Mouse (Mus musculus) stomach, postnatal 0 days (tissue): ENCODE results near the gene Phrf1. TPM values are rescaled to one million over a fixed set of nuclear protein-coding genes. Genes with fewer than 3 reads are reported as not detected.
A peak's percentile ranks its signal among the peaks of the same experiment; 100 is the strongest.

ENCODE experiments used
- ATAC-seq: fragments of 200-750 bp; cut with Nextera tagmentation; 2 replicates; pipeline ENCODE4 v1.8.0; 2017; ENCODE audit not compliant: low FRiP score, low TSS enrichment
- DNase-seq: peaks from one replicate; pipeline ENCODE4 v3.0.0-alpha.2; 2016; ENCODE audit warnings: low spot score
- H3K27ac ChIP-seq: fragments of 300-500 bp; sonication (generic); replicated peaks from 2 replicates; pipeline ENCODE4 v1.5.1; 2014; ENCODE audit warnings: mild to moderate bottlenecking, control low read depth
- H3K27me3 ChIP-seq: fragments of 300-500 bp; sonication (generic); 2 replicates; pipeline ENCODE4 v1.6.1; 2014; ENCODE audit warnings: low read length; ENCODE audit not compliant: control insufficient read depth, insufficient read depth
- H3K36me3 ChIP-seq: fragments of 300-500 bp; sonication (generic); 2 replicates; pipeline ENCODE4 v1.6.1; 2014; ENCODE audit warnings: low read length, mixed read lengths; ENCODE audit not compliant: control insufficient read depth, insufficient read depth
- H3K4me1 ChIP-seq: fragments of 300-500 bp; sonication (generic); replicated peaks from 2 replicates; pipeline ENCODE4 v1.6.1; 2014; ENCODE audit warnings: antibody characterized with exemption; ENCODE audit not compliant: control insufficient read depth, insufficient read depth
- H3K4me2 ChIP-seq: fragments of 300-500 bp; sonication (generic); replicated peaks from 2 replicates; pipeline ENCODE4 v1.6.1; 2014; ENCODE audit warnings: low read depth, mild to moderate bottlenecking, control low read depth, moderate library complexity
- H3K4me3 ChIP-seq: fragments of 300-500 bp; sonication (generic); 2 replicates; pipeline ENCODE4 v1.5.1; 2014; ENCODE audit warnings: low read depth, low read length, control low read depth
- H3K9ac ChIP-seq: fragments of 300-500 bp; sonication (generic); 2 replicates; pipeline ENCODE4 v1.6.1; 2014; ENCODE audit warnings: mild to moderate bottlenecking, low read length, control low read depth, mixed read lengths
- H3K9me3 ChIP-seq: fragments of 300-500 bp; sonication (generic); 2 replicates; pipeline ENCODE4 v1.6.1; 2016; ENCODE audit warnings: low read length; ENCODE audit not compliant: control insufficient read depth
- CTCF ChIP-seq: IDR thresholded peaks from 2 replicates; pipeline ENCODE4 v1.5.1; 2016; ENCODE audit warnings: antibody characterized with exemption, low read depth, mild to moderate bottlenecking, moderate library complexity
- EP300 ChIP-seq: optimal IDR thresholded peaks from 2 replicates; pipeline ENCODE3; 2016; ENCODE audit warnings: antibody characterized with exemption
- WGBS: fragments of 180-500 bp; shearing (Covaris S2); extraction: QIAGEN DNeasy Blood & Tissue Kit; methylation state at CpG from one replicate; pipeline ENCODE4 v1.1.7; 2014; 5-methylcytosine and 5-hydroxymethylcytosine counted together
- microRNA counts: library from miRNA; unstranded; fragments of <30 nt; microRNA quantifications from one replicate; lab custom pipeline; 2015
- microRNA-seq: library from miRNA; unstranded; fragments of <30 nt; microRNA quantifications from one replicate; pipeline ENCODE4, GENCODE M21; 2016
- polyA plus RNA-seq: library from polyadenylated mRNA; unstranded; fragments of >200 nt; fragmentation: Nextera tagmentation; extraction: Ambion mirVana; gene quantifications from 2 replicates; pipeline ENCODE4 v1.2.1, GENCODE M21; 2015

Gene Phrf1
- polyA plus RNA-seq, 1 experiment from 2014 or later: 19.1 TPM

- H3K4me2 ChIP-seq: no peak overlapping the region
- no peak overlapping the region for H3K9ac ChIP-seq
- no peaks in the 10 kb centered on the region for H3K4me1 ChIP-seq
- H3K4me3 ChIP-seq: no peak overlapping the region
- no peak overlapping the region for H3K27ac ChIP-seq
- no peaks in the 10 kb centered on the region for H3K27me3 ChIP-seq
- 96% methylated on average over 9 of the region's 9 CpGs for WGBS
- TF ChIP-seq EP300 (no peak), CTCF (no peak)
- peaks cover 28% of the 10 kb centered on the region for H3K36me3 ChIP-seq
- H3K9me3 ChIP-seq: no peaks in the 10 kb centered on the region
- ATAC-seq (no peak), DNase-seq (no peak)
Measured at GRCm38 (mm10) chr7:141301386-141301785, 72.8 kb downstream of the Phrf1 start.

DNA sequence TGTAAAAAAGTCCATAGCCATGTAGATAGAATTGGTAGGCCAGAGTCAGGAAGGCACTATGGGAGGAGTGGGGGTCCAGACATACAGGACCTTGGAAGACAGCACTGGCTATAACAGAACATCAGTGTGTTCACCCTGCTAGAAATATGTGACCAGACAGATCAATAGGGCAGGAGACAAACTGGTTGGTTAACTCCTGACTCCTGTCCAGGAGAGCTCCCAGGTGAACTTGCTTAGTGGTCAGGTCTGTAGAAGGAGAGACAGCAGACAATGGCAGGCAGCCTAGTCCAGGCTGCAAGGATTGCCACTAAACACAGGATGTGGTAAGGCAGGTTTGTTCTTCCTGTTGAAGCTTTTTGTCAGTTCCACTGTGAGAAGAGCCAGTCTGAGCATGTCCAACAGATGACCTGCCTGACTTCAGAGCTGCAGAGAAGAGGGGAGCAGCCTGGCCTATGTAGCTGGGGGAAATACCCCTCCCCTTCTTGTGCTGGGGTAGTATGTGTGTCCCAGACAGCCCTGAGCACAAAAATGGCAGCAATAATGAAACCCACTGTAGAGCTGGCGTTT, 74.2 kb downstream of the Phrf1 start:
- peaks cover 38% of the 10 kb centered on the region for H3K36me3 ChIP-seq

DNA sequence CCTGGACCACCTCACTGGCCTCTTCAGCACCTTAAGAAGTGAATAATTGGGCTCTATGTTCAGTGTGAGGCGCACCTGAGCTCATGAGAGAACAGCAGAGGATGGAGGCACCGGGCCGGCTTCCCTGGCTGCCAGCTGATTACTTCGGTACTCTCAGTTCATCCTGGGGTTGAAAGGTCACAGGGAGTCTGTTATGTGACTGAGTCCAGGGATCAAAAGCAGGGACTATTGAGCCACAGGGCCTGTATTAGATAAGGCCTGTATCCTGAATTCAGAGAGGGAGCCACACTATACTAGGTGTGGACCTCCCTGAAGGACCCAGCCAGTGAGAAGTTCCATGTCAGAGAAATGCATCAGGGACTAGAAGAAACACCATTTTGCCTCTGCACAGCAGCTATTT, 76.0 kb downstream of the Phrf1 start:
- no peak for DNase-seq
- no peaks in the 10 kb centered on the region for H3K9me3 ChIP-seq
- no peak overlapping the region for H3K4me2 ChIP-seq
- ATAC-seq: no peak
- no peak overlapping the region for H3K9ac ChIP-seq
- no peak overlapping the region for H3K4me3 ChIP-seq
- TF ChIP-seq CTCF: no peak
- no peak for TF ChIP-seq EP300
- 80% methylated on average over 4 of the region's 4 CpGs for WGBS
- H3K27ac ChIP-seq: no peak overlapping the region
- peaks cover 41% of the 10 kb centered on the region for H3K36me3 ChIP-seq
- H3K27me3 ChIP-seq: no peaks in the 10 kb centered on the region
- no peaks in the 10 kb centered on the region for H3K4me1 ChIP-seq

More for the DNA sequence above, 74.2 kb downstream of the Phrf1 start:
- no peak for ATAC-seq
- WGBS: 88% methylated on average over 1 of the region's 1 CpGs
- no peak overlapping the region for H3K4me2 ChIP-seq
- TF ChIP-seq EP300 (no peak), CTCF (no peak)
- no peak overlapping the region for H3K9ac ChIP-seq
- H3K9me3 ChIP-seq: no peaks in the 10 kb centered on the region
- no peaks in the 10 kb centered on the region for H3K4me1 ChIP-seq
- DNase-seq: no peak
- H3K4me3 ChIP-seq: no peak overlapping the region
- H3K27me3 ChIP-seq: no peaks in the 10 kb centered on the region
- no peak overlapping the region for H3K27ac ChIP-seq

MicroRNA genes within 50 kb of the gene (microRNA counts, 519-probe panel; counts per million panel counts)
- microRNA mmu-miR-210 (lab: Ali Mortazavi, UCI): 5,661 counts per million, percentile 67 among the panel's probes with 10 or more counts

Small RNA genes within 50 kb of the gene (microRNA-seq; reads per million reads assigned to microRNA genes)
- 1,168 reads per million, percentile 74 among the genes with 10 or more reads in this experiment for gene Mir210

Other genes with a start within 250 kb of the Phrf1 start
- 350 and 450 TPM in 2 replicates for gene Ifitm3, start 218.0 kb upstream of the Phrf1 start, polyA plus RNA-seq
- 0.40 and 0.63 TPM in 2 replicates for gene Ifitm6, start 210.9 kb upstream of the Phrf1 start, polyA plus RNA-seq
- gene Gm17387, start 199.7 kb upstream of the Phrf1 start, polyA plus RNA-seq: not detected in 2 replicates
- 1.2 and 1.5 TPM in 2 replicates for gene B4galnt4, start 167.7 kb upstream of the Phrf1 start, polyA plus RNA-seq
- 97.9 and 105 TPM in 2 replicates for gene Pkp3, start 150.6 kb upstream of the Phrf1 start, polyA plus RNA-seq
- gene Sigirr, start 128.2 kb upstream of the Phrf1 start, polyA plus RNA-seq: 12.6 and 14.0 TPM in 2 replicates
- 17.9 and 20.4 TPM in 2 replicates for gene Ano9, start 111.0 kb upstream of the Phrf1 start, polyA plus RNA-seq
- gene Ptdss2, start 106.4 kb upstream of the Phrf1 start, polyA plus RNA-seq: 21.6 and 22.9 TPM in 2 replicates
- 216 and 220 TPM in 2 replicates for gene Rnh1, start 55.9 kb upstream of the Phrf1 start, polyA plus RNA-seq
- gene Hras, start 34.8 kb upstream of the Phrf1 start, polyA plus RNA-seq: 118 and 125 TPM in 2 replicates
- gene Lrrc56, start 34.6 kb upstream of the Phrf1 start, polyA plus RNA-seq: 2.8 and 3.5 TPM in 2 replicates
- gene Lmntd2, start 14.7 kb upstream of the Phrf1 start, polyA plus RNA-seq: 2.7 and 3.6 TPM in 2 replicates
- gene Rassf7, start 12.9 kb upstream of the Phrf1 start, polyA plus RNA-seq: 84.2 and 105 TPM in 2 replicates
- 11.3 and 12.2 TPM in 2 replicates for gene Irf7, start 37.7 kb downstream of the Phrf1 start, polyA plus RNA-seq
- gene Cdhr5, start 48.0 kb downstream of the Phrf1 start, polyA plus RNA-seq: 1.2 and 2.0 TPM in 2 replicates
- 2.2 and 2.4 TPM in 2 replicates for gene Sct, start 50.3 kb downstream of the Phrf1 start, polyA plus RNA-seq
- gene Drd4, start 63.2 kb downstream of the Phrf1 start, polyA plus RNA-seq: 0.06 and 0.16 TPM in 2 replicates
- gene Deaf1, start 98.9 kb downstream of the Phrf1 start, polyA plus RNA-seq: 37.6 and 40.1 TPM in 2 replicates
- gene Tmem80, start 99.0 kb downstream of the Phrf1 start, polyA plus RNA-seq: 18.6 and 19.7 TPM in 2 replicates
- 86.1 and 96.5 TPM in 2 replicates for gene Eps8l2, start 110.1 kb downstream of the Phrf1 start, polyA plus RNA-seq
- 459 and 468 TPM in 2 replicates for gene Taldo1, start 163.4 kb downstream of the Phrf1 start, polyA plus RNA-seq
- gene Gatd1, start 185.4 kb downstream of the Phrf1 start, polyA plus RNA-seq: 30.8 and 33.8 TPM in 2 replicates
- 2.0 and 2.5 TPM in 2 replicates for gene Cend1, start 200.7 kb downstream of the Phrf1 start, polyA plus RNA-seq
- gene Slc25a22, start 209.1 kb downstream of the Phrf1 start, polyA plus RNA-seq: 17.2 and 17.6 TPM in 2 replicates
- 1.8 and 2.0 TPM in 2 replicates for gene Pidd1, start 215.2 kb downstream of the Phrf1 start, polyA plus RNA-seq
- 1,187 and 1,334 TPM in 2 replicates for gene Rplp2, start 218.6 kb downstream of the Phrf1 start, polyA plus RNA-seq
- gene Pnpla2, start 226.4 kb downstream of the Phrf1 start, polyA plus RNA-seq: 82.1 and 88.0 TPM in 2 replicates
- 20.8 and 23.5 TPM in 2 replicates for gene Cracr2b, start 232.3 kb downstream of the Phrf1 start, polyA plus RNA-seq
- 22.6 and 27.5 TPM in 2 replicates for gene Cd151, start 238.6 kb downstream of the Phrf1 start, polyA plus RNA-seq
- gene Polr2l, start 246.3 kb downstream of the Phrf1 start, polyA plus RNA-seq: 53.4 and 60.2 TPM in 2 replicates
- 56.9 and 58.7 TPM in 2 replicates for gene Tspan4, start 246.5 kb downstream of the Phrf1 start, polyA plus RNA-seq